In the genomic region with DNA sequence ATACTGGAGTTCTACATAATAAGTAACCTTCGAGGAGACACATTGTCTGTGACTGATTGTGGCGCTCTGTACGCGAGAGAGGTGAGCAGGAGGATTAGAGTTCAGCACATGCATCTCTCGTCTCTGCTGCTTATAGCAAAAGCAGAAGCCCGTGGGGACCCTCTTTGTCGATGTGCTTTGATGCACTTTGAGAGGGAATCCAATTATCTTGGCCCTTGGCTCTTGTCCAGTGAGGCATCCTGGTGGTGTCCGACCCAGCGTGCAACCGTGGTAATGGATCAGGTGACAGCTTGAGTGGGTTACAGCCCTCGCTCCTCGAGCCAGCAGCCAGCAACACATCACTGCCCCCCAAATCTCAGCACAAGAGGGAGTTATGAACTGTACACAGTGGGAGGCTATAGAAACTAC, we compare ENCODE assay signal across 14 mouse cellular contexts. TPM values are rescaled to one million over a fixed set of nuclear protein-coding genes. Genes with fewer than 3 reads are reported as not detected.
A peak's percentile ranks its signal among the peaks of the same experiment; 100 is the strongest.
DNase-seq lines count a peak whose midpoint lies in the region; ATAC-seq and TF ChIP-seq lines count a peak whose summit lies in the region.
"Had no signal": no experiment of that assay in that cellular context is flagged by ENCODE, and none has a peak within 500 bp of the region (broad histone marks: within the 10 kb centered on the region; RNA-seq: fewer than 3 reads in every experiment).

No protein-coding gene starts in this region.

- ATAC-seq in kidney, postnatal 0 days (replicated peaks; ENCODE audit: low FRiP score, low read depth): peak; percentile 46; the same call in 1 of the 2 replicates
- ATAC-seq in hindbrain, postnatal 0 days: peak; percentile 73
- ATAC-seq in neural tube, embryonic 14.5 days (ENCODE audit: low read depth): peak; percentile 72; the same call in 1 of the 2 replicates
- ATAC-seq: inflammation-experienced regulatory T-cells, adult 6 months had no signal

- TF ChIP-seq CTCF in kidney, postnatal 0 days (IDR thresholded peaks at IDR 0.05; ENCODE audit: low read depth): no peak
- TF ChIP-seq CTCF in hindbrain, postnatal 0 days (IDR thresholded peaks at IDR 0.05; ENCODE audit: low read depth): no peak

- H3K27ac ChIP-seq in kidney, postnatal 0 days: no peak overlapping the region
- H3K27ac ChIP-seq in hindbrain, postnatal 0 days: no peak overlapping the region
- H3K27ac ChIP-seq in neural tube, embryonic 14.5 days (ENCODE audit: low read depth, low read length): no peak overlapping the region
- H3K27ac ChIP-seq: liver, embryonic 14.5 days; macrophage had no signal

- H3K36me3 ChIP-seq in kidney, postnatal 0 days (ENCODE audit: insufficient read depth, low read length): no peaks in the 10 kb centered on the region
- H3K36me3 ChIP-seq in hindbrain, postnatal 0 days (ENCODE audit: insufficient read depth, low read length): no peaks in the 10 kb centered on the region
- H3K36me3 ChIP-seq in neural tube, embryonic 14.5 days (ENCODE audit: control insufficient read depth, insufficient read depth, low read length): no peaks in the 10 kb centered on the region

- no peaks in the 10 kb centered on the region for H3K4me1 ChIP-seq in kidney, postnatal 0 days (replicated peaks; ENCODE audit: insufficient read depth, low read length)
- H3K4me1 ChIP-seq in hindbrain, postnatal 0 days (ENCODE audit: insufficient read depth, low read length): peaks cover 5% of the 10 kb centered on the region; the same call in 1 of the 2 replicates
- H3K4me1 ChIP-seq in neural tube, embryonic 14.5 days (ENCODE audit: control insufficient read depth, insufficient read depth, low read length): peaks cover 6% of the 10 kb centered on the region; the same call in 1 of the 2 replicates

- no peak overlapping the region for H3K9ac ChIP-seq in kidney, postnatal 0 days (ENCODE audit: low read depth, low read length)
- no peak overlapping the region for H3K9ac ChIP-seq in hindbrain, postnatal 0 days (replicated peaks; ENCODE audit: low read length)
- no peak overlapping the region for H3K9ac ChIP-seq in neural tube, embryonic 14.5 days (replicated peaks; ENCODE audit: low read depth, low read length)
- H3K9ac ChIP-seq: liver, embryonic 14.5 days had no signal

- peak; percentile 33 to 36 for DNase-seq in cerebellum, postnatal 14 days
- no peak for DNase-seq in cerebellum, adult 11-12 months
- DNase-seq in kidney, postnatal 0 days (ENCODE audit: low spot score): peak; percentile 25
- no peak for DNase-seq in kidney, postnatal 25 days
- DNase-seq in hindbrain, postnatal 0 days (ENCODE audit: low spot score): peak; percentile 75
- DNase-seq in thymus, adult 18-20 months: no peak
- no peak for DNase-seq in gastrocnemius, adult 18-20 months (ENCODE audit: low spot score)
- DNase-seq: adrenal gland, adult 8-10 months; right cerebral cortex, postnatal 14 days; thymus, postnatal 25 days had no signal

- H3K4me3 ChIP-seq in kidney, postnatal 0 days (replicated peaks; ENCODE audit: low read depth, low read length): no peak overlapping the region
- H3K4me3 ChIP-seq in hindbrain, postnatal 0 days (ENCODE audit: low read length): no peak overlapping the region
- no peak overlapping the region for H3K4me3 ChIP-seq in neural tube, embryonic 14.5 days (ENCODE audit: low read depth, low read length)

- H3K27me3 ChIP-seq in kidney, postnatal 0 days (ENCODE audit: insufficient read depth, low read length): no peaks in the 10 kb centered on the region
- no peaks in the 10 kb centered on the region for H3K27me3 ChIP-seq in hindbrain, postnatal 0 days (ENCODE audit: insufficient read depth, low read length)
- H3K27me3 ChIP-seq in neural tube, embryonic 14.5 days (ENCODE audit: control insufficient read depth, insufficient read depth, low read length): no peaks in the 10 kb centered on the region

- H3K4me2 ChIP-seq in kidney, postnatal 0 days (ENCODE audit: low read length): no peak overlapping the region
- H3K4me2 ChIP-seq in hindbrain, postnatal 0 days (ENCODE audit: low read depth, low read length): peak overlapping the region; percentile 28; the same call in 1 of the 2 replicates
- H3K4me2 ChIP-seq in neural tube, embryonic 14.5 days (ENCODE audit: low read depth, low read length): no peak overlapping the region

- no peaks in the 10 kb centered on the region for H3K9me3 ChIP-seq in kidney, postnatal 0 days (replicated peaks; ENCODE audit: low read length)
- no peaks in the 10 kb centered on the region for H3K9me3 ChIP-seq in hindbrain, postnatal 0 days (ENCODE audit: low read length)
- H3K9me3 ChIP-seq in neural tube, embryonic 14.5 days (ENCODE audit: control insufficient read depth, low read length): no peaks in the 10 kb centered on the region

- WGBS in kidney, postnatal 0 days: 35% methylated on average over 12 of the region's 12 CpGs
- 25% methylated on average over 12 of the region's 12 CpGs for WGBS in hindbrain, postnatal 0 days
- WGBS in neural tube, embryonic 14.5 days: 19% methylated on average over 12 of the region's 12 CpGs

RNA-seq across cellular contexts. Expression of gene Ptpro, which starts 25.5 kb away (rescaled TPM):
- 18.3 and 18.4 TPM in 2 replicates for polyA plus RNA-seq in kidney, postnatal 0 days (2015; fragmentation: Nextera tagmentation; extraction: Ambion mirVana)
- total RNA-seq in hindbrain, postnatal 0 days (2014; rRNA removed): 69.3 and 80.7 TPM in 2 replicates
- polyA plus RNA-seq in hindbrain, postnatal 0 days (2015; fragmentation: Nextera tagmentation; extraction: Ambion mirVana): 26.1 and 28.4 TPM in 2 replicates
- 56.4 and 70.5 TPM in 2 replicates for polyA plus RNA-seq in neural tube, embryonic 14.5 days (2014; fragmentation: Nextera tagmentation; extraction: Ambion mirVana)
- total RNA-seq in gastrocnemius, adult 18-20 months (2021): under 1 TPM; 0.48 to 0.59 TPM

Comparison
In these comparisons a context has a peak if more than half of its experiments do, and no peak if none do; other contexts are left out.
1. DNase-seq: peak in cerebellum, postnatal 14 days (2 of 2), kidney, postnatal 0 days (single experiment) and hindbrain, postnatal 0 days (single experiment); none in cerebellum, adult 11-12 months (single experiment), kidney, postnatal 25 days (0 of 2), thymus, adult 18-20 months (0 of 2) and gastrocnemius, adult 18-20 months (single experiment).
2. Peak in every context shown above with its lines, with median percentiles within 50 percentile points of each other: ATAC-seq.